Mouse (Mus musculus) small intestine, adult 2 months (tissue): ENCODE measurements around the gene Wdr18. TPM values are rescaled to one million over a fixed set of nuclear protein-coding genes. Genes with fewer than 3 reads are reported as not detected.
"Not testable (repeated sequence)": the region's sequence is repeated elsewhere in the genome, so short reads cannot be mapped to it uniquely, and the experiment has no call there.

Experiments used
- H3K27ac ChIP-seq: fragments of 200-500 bp; 2 replicates; pipeline ENCODE4 v1.5.1; 2012; ENCODE audit warnings: low read depth, low read length, control low read depth, inconsistent platforms; ENCODE audit not compliant: insufficient read depth
- H3K27me3 ChIP-seq: fragments of 200-500 bp; 2 replicates; pipeline ENCODE4 v1.6.1; 2012; ENCODE audit warnings: mild to moderate bottlenecking, moderate library complexity, low read length, inconsistent platforms; ENCODE audit not compliant: control insufficient read depth, insufficient read depth
- H3K36me3 ChIP-seq: fragments of 200-500 bp; 2 replicates; pipeline ENCODE4 v1.6.1; 2012; ENCODE audit warnings: mild to moderate bottlenecking, low read length, control low read depth, inconsistent platforms; ENCODE audit not compliant: control insufficient read depth, insufficient read depth
- H3K4me1 ChIP-seq: fragments of 200-500 bp; 2 replicates; pipeline ENCODE4 v1.6.1; 2012; ENCODE audit warnings: low read length, inconsistent platforms, mixed read lengths; ENCODE audit not compliant: control insufficient read depth, insufficient read depth, insufficient read length
- H3K4me3 ChIP-seq: fragments of 200-500 bp; 2 replicates; pipeline ENCODE4 v1.5.1; 2012; ENCODE audit warnings: low read depth, mild to moderate bottlenecking, control low read depth, inconsistent platforms, low read length, moderate library complexity
- CTCF ChIP-seq: fragments of 200-500 bp; IDR thresholded peaks from 2 replicates; pipeline ENCODE4 v1.5.1; 2012; ENCODE audit warnings: low read depth, mild to moderate bottlenecking, control low read depth, inconsistent platforms, low read length, moderate library complexity, mixed read lengths; ENCODE audit not compliant: insufficient replicate concordance, insufficient read length; ENCODE audit errors: extremely low read depth
- POLR2A ChIP-seq: fragments of 200-500 bp; IDR thresholded peaks from 2 replicates; pipeline ENCODE4 v1.6.1; 2012; ENCODE audit warnings: low read depth, mild to moderate bottlenecking, control low read depth, inconsistent platforms, low read length, moderate library complexity
- WGBS: fragments of 180-500 bp; shearing (Covaris S2); methylation state at CpG from one replicate; pipeline ENCODE4 v1.1.7; 2018; 5-methylcytosine and 5-hydroxymethylcytosine counted together
- polyA plus RNA-seq: library from polyadenylated mRNA; depleted of rRNA; stranded (reverse); fragments of >200 nt; gene quantifications from 2 replicates; pipeline ENCODE4 v1.2.3, GENCODE M21; 2012

The Wdr18 gene
- polyA plus RNA-seq, 1 experiment = 44.6 TPM

DNA sequence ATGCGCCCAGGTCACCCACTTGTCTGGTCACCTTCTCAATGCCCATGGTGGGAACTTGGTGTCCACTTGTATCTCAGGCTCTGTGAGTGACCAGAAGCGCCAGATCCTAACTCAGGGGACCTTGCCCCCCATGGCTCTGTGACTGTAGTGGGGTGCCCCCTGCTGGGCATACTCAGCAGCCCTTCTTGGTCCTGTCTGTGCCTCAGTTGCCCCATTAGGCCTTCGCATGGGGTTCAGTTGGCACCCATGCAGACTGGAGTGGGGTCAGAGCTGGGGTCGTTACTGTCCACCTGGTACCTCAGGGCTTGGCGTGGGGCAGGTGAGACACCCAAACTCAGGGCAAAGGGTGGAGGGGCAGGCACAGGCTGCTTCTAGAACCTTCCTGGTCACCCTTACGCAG, 6.0 kb upstream of the Wdr18 start:
- TF ChIP-seq POLR2A (no peak), CTCF (peak; percentile 64; the same call in 1 of the 2 replicates)
- H3K27me3 ChIP-seq = no peaks in the 10 kb centered on the region
- H3K36me3 ChIP-seq = peaks cover 3% of the 10 kb centered on the region; the same call in 1 of the 2 replicates
- H3K4me3 ChIP-seq = no peak overlapping the region
- 75% methylated on average over 6 of the region's 6 CpGs for WGBS
- H3K4me1 ChIP-seq = peaks cover 2% of the 10 kb centered on the region
- H3K27ac ChIP-seq = no peak overlapping the region

GRCm38 (mm10) chr10:79955691-79956090, 4.3 kb upstream of the Wdr18 start:
- TF ChIP-seq CTCF (no peak), POLR2A (no peak)
- no peak overlapping the region for H3K27ac ChIP-seq
- WGBS = 85% methylated on average over 9 of the region's 9 CpGs

GRCm38 (mm10) chr10:79956643-79957154, 3.3 kb upstream of the Wdr18 start:
- peaks cover 2% of the 10 kb centered on the region for H3K4me1 ChIP-seq
- peaks cover 3% of the 10 kb centered on the region for H3K36me3 ChIP-seq
- no peak overlapping the region for H3K27ac ChIP-seq
- TF ChIP-seq POLR2A (no peak), CTCF (no peak)
- 65% methylated on average over 4 of the region's 4 CpGs for WGBS
- no peak overlapping the region for H3K4me3 ChIP-seq
- H3K27me3 ChIP-seq = no peaks in the 10 kb centered on the region

More at GRCm38 (mm10) chr10:79955691-79956090, 4.3 kb upstream of the Wdr18 start:
- Histone ChIP-seq H3K4me1 (peaks cover 2% of the 10 kb centered on the region), H3K4me3 (no peak overlapping the region), H3K36me3 (peaks cover 3% of the 10 kb centered on the region; the same call in 1 of the 2 replicates), H3K27me3 (no peaks in the 10 kb centered on the region)

DNA sequence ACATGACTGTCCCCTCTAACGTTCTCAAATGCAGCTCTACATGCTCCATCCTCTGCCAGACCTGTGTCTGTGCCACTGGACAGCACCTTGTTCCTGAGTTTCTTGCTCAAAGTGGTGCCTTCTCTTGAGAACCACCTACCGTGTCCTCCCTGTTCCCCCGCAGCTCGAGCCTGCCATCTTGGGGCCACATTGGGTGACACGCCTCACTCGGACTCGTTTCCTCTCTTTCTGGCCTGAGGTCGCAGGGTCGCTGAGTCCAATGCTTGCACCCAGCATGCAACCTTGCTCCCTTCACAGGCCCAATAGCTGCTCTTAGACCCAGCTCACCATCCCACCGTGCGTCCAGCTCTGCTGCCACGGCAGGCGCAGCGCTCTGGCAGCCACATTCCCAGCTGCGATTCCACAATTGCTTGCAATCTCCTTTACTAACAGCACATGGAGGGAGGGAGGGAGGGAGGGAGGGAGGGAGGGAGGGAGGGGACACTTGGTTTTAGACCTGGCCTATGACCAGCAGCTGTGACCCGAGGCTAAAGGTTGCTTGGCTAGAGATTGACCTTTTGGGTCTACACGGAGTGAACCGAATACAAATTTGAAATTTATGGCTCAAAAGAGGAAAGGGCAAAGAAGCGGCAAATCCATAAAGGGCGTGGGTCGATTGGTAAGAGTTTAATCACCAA, 1.7 kb upstream of the Wdr18 start:
- Histone ChIP-seq H3K27ac (no peak overlapping the region), H3K4me1 (peaks cover 2% of the 10 kb centered on the region), H3K36me3 (peaks cover 5% of the 10 kb centered on the region), H3K27me3 (no peaks in the 10 kb centered on the region), H3K4me3 (peak overlapping the region; percentile 38)
- 6% methylated on average over 21 of the region's 21 CpGs for WGBS
- TF ChIP-seq CTCF (peak; percentile 93), POLR2A (no peak)

- peaks cover 10% of the 10 kb centered on the region for H3K36me3 ChIP-seq
- 15% methylated on average over 10 of the region's 10 CpGs for WGBS
- not testable (repeated sequence) for H3K4me1 ChIP-seq, H3K27ac ChIP-seq, H3K27me3 ChIP-seq, H3K4me3 ChIP-seq
These were observed 540 bp upstream of the Wdr18 start for GRCm38 (mm10) chr10:79959412-79959811.

DNA sequence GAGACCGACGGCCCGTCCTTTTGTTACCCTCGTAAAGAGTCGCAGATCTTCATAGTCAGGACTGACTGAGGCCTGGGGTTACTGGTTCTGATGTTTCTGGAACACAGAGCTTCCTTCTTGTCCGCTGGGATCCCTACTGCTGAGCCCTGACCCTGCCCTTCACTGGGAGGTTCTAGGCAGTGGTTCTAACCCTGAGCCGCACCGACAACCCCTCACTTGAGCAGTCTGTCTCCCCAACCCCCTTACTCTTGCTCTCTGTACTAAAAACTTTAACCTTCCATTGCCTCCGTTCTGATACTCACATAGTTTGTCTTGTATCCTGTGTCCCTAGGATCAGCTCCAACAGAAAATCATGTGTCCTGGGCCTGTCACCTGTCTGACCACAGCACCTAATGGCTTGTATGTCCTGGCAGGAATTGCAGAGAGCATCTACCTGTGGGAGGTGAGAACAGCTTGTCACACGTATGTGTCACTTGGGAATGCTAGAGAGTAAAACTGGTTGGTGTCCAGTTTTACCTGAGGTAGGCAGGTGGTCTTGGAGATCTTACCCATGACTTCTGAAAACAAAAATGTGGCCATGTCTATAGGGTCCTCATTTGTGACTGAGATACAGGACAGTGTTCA, 831 bp downstream of the Wdr18 start:
- no peak for TF ChIP-seq POLR2A
- TF ChIP-seq CTCF = no peak
- no peak overlapping the region for H3K27ac ChIP-seq
- H3K4me1 ChIP-seq = peaks cover 2% of the 10 kb centered on the region
- no peaks in the 10 kb centered on the region for H3K27me3 ChIP-seq
- H3K36me3 ChIP-seq = peaks cover 19% of the 10 kb centered on the region
- peak overlapping the region; percentile 86 for H3K4me3 ChIP-seq
- WGBS = 9% methylated on average over 10 of the region's 10 CpGs

DNA sequence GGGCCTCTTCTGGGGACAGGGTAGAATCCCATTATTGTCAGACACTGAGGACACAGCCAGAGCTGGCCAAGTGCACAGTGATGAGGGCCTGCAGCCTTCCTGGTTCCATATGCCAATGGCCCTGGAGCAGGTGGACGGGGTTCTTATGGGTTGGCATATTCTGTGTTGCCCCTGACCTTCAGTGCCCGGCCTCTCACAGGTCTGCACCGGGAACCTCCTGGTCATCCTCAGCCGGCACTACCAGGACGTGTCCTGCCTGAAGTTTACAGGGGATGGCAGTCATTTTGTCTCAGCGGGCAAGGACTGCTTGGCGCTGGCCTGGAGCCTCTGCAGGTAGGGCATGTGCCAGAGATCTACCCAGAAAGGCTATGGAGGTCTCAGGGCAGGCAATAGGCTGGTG, 4.8 kb downstream of the Wdr18 start:
- H3K27me3 ChIP-seq = no peaks in the 10 kb centered on the region; the same call in 1 of the 2 replicates
- 96% methylated on average over 7 of the region's 7 CpGs for WGBS
- peaks cover 36% of the 10 kb centered on the region for H3K36me3 ChIP-seq
- H3K4me3 ChIP-seq = no peak overlapping the region
- TF ChIP-seq CTCF = no peak
- TF ChIP-seq POLR2A = no peak
- peaks cover 3% of the 10 kb centered on the region; the same call in 1 of the 2 replicates for H3K4me1 ChIP-seq
- H3K27ac ChIP-seq = no peak overlapping the region
